Mouse (Mus musculus): ENCODE results near the gene Map3k5.

DNA sequence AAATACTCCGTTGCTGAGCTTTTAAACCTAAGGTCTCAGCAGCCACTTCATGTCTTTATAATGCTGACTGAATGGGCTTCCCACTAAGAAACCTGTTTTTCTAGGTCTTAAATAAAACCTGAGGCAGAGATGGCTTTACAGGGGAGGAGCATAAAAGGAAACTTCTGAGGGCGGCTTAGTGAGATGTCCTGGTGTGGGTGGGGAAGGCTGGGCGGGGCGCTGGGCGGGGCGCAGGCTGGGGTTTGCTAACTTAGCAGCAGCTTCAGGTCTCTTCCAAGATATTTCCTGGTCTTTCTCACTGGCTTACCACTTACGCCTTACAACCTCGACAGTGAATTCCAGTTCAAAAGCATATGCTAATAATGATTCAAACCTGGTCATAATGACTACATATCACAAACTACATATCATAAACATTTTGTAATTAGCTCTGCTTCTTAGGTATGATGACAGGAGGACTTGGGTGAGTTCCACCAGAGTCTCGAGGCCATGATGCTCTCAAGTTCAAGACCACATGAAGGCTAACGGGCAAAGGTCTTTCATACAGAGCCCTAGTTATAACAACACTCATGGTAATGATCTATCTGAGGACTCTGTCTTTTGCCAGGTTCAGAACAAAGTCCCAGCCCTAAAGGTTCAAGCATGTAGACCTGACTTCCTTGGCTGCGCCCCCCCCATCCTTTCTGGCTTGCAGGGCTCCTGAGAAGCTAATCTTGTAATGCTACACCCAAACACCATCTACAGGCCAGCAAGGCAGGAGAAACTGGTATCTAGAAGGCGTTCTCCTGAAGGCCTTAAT is 244.7 kb downstream of the Map3k5 start:
- no peak for TF ChIP-seq POLR2A (IDR thresholded peaks at IDR 0.05; ENCODE audit: borderline replicate concordance, extremely low read depth, insufficient read depth, insufficient read length, poor library complexity, severe bottlenecking)
- no peak for TF ChIP-seq CTCF (IDR thresholded peaks at IDR 0.05; ENCODE audit: borderline replicate concordance, extremely low read depth, insufficient read depth, insufficient read length)
